Mouse (Mus musculus) E14TG2a.4 (cell line): ENCODE results near the gene Spryd3.

Source experiments
- CTCF ChIP-seq: conservative IDR thresholded peaks from 2 replicates; pipeline ENCODE4 v1.5.1; 2014; ENCODE audit warnings: low read length
- POU5F1 ChIP-seq: IDR thresholded peaks from 2 replicates; pipeline ENCODE4 v1.6.1; 2014; ENCODE audit warnings: low read length, borderline replicate concordance

- TF ChIP-seq CTCF (no peak), POU5F1 (no peak)
Measured at GRCm38 (mm10) chr15:102112181-102112580, 23.9 kb downstream of the Spryd3 start.
